Mouse (Mus musculus): Measurements from ENCODE around the gene Sfxn2. TPM values are rescaled to one million over a fixed set of nuclear protein-coding genes. Genes with fewer than 3 reads are reported as not detected.

The Sfxn2 gene
- total and polyA plus RNA-seq, 2 experiments from 2014 or later, result 4.2 to 5.1 TPM

DNA sequence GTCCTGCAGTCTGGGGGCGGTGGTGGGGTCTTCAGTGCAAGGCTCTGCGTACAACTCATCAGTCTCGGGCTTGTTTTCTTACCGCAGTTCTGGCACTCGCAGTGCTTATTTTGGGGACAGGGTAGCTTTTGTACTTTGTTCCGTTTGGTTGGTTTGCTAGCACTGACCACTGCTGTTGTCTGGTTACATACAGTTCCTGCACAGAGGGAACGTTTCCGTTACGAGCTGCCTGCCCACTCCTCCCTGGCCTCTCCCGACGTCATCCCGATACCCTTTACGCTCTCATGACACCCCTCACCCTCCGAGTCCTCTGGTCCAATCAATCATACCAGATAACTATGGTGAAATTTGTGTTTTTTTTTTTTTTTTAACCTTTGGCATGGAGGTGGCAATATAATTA lies 28.3 kb downstream of the Sfxn2 start:
- H3K36me3 ChIP-seq (replicated peaks; ENCODE audit: control insufficient read depth, insufficient read depth, low read length), result peaks cover 12% of the 10 kb centered on the region; the same call in 1 of the 2 replicates
- no peaks in the 10 kb centered on the region for H3K9me3 ChIP-seq (replicated peaks; ENCODE audit: control insufficient read depth, low read length)
- H3K4me2 ChIP-seq (ENCODE audit: low read depth, low read length), result no peak overlapping the region
- H3K27me3 ChIP-seq (ENCODE audit: control insufficient read depth, insufficient read depth, low read length), result no peaks in the 10 kb centered on the region
- no peak overlapping the region for H3K9ac ChIP-seq (replicated peaks; ENCODE audit: low read depth, low read length)
- TF ChIP-seq EP300 (IDR thresholded peaks at IDR 0.05; ENCODE audit: low read depth), result no peak
- TF ChIP-seq CTCF (IDR thresholded peaks at IDR 0.05; ENCODE audit: low read depth), result no peak
- no peak overlapping the region for H3K4me3 ChIP-seq (ENCODE audit: low read depth, low read length)
- DNase-seq (ENCODE audit: low spot score) (no peak), ATAC-seq (ENCODE audit: insufficient read depth, low read depth) (no peak)
- H3K4me1 ChIP-seq (ENCODE audit: control insufficient read depth, insufficient read depth), result peaks cover 3% of the 10 kb centered on the region; the same call in 1 of the 2 replicates
- H3K27ac ChIP-seq (ENCODE audit: low read depth), result no peak overlapping the region
- 67% methylated on average over 14 of the region's 14 CpGs for WGBS

- peaks cover 19% of the 10 kb centered on the region; the same call in 1 of the 2 replicates for H3K36me3 ChIP-seq (replicated peaks; ENCODE audit: control insufficient read depth, insufficient read depth, low read length)
- peaks cover 3% of the 10 kb centered on the region; the same call in 1 of the 2 replicates for H3K4me1 ChIP-seq (ENCODE audit: control insufficient read depth, insufficient read depth)
- 74% methylated on average over 4 of the region's 4 CpGs for WGBS
- DNase-seq (ENCODE audit: low spot score) (no peak), ATAC-seq (ENCODE audit: insufficient read depth, low read depth) (no peak)
- no peak overlapping the region for H3K9ac ChIP-seq (replicated peaks; ENCODE audit: low read depth, low read length)
- no peak overlapping the region for H3K4me3 ChIP-seq (ENCODE audit: low read depth, low read length)
- H3K4me2 ChIP-seq (ENCODE audit: low read depth, low read length), result no peak overlapping the region
- H3K9me3 ChIP-seq (replicated peaks; ENCODE audit: control insufficient read depth, low read length), result no peaks in the 10 kb centered on the region
- TF ChIP-seq EP300 (IDR thresholded peaks at IDR 0.05; ENCODE audit: low read depth) (no peak), CTCF (IDR thresholded peaks at IDR 0.05; ENCODE audit: low read depth) (no peak)
- H3K27ac ChIP-seq (ENCODE audit: low read depth), result no peak overlapping the region
- no peaks in the 10 kb centered on the region for H3K27me3 ChIP-seq (ENCODE audit: control insufficient read depth, insufficient read depth, low read length)
These were observed 29.2 kb downstream of the Sfxn2 start for GRCm38 (mm10) chr19:46602406-46602805.

DNA sequence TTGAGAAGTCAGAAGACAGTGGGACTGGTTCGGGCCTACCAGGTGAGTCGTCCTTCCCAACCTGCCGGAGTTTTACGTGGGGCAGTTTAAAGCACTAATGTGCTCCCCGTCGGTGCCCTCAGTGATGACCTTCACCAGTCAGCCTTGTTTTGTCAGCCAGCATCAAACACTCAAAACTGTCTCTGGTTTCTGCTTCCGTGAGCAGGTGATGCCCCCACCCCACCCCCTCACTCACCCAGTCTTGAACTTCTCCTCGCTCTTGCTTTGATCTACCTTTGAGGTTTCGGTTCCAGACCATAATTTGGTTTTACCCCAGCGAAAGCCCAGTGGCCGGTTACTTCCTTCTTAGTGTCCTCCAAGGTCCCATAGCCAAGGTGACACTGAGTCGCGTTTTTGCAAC lies 33.6 kb downstream of the Sfxn2 start:
- Histone ChIP-seq H3K27me3 (ENCODE audit: control insufficient read depth, insufficient read depth, low read length) (no peaks in the 10 kb centered on the region), H3K9ac (replicated peaks; ENCODE audit: low read depth, low read length) (no peak overlapping the region), H3K9me3 (replicated peaks; ENCODE audit: control insufficient read depth, low read length) (no peaks in the 10 kb centered on the region), H3K36me3 (replicated peaks; ENCODE audit: control insufficient read depth, insufficient read depth, low read length) (peaks cover 27% of the 10 kb centered on the region; the same call in 1 of the 2 replicates), H3K4me3 (ENCODE audit: low read depth, low read length) (no peak overlapping the region), H3K27ac (ENCODE audit: low read depth) (no peak overlapping the region), H3K4me2 (ENCODE audit: low read depth, low read length) (no peak overlapping the region), H3K4me1 (ENCODE audit: control insufficient read depth, insufficient read depth) (peaks cover 6% of the 10 kb centered on the region; the same call in 1 of the 2 replicates)
- ATAC-seq (ENCODE audit: insufficient read depth, low read depth), result no peak
- WGBS, result 87% methylated on average over 13 of the region's 13 CpGs
- DNase-seq (ENCODE audit: low spot score), result no peak
- TF ChIP-seq CTCF (IDR thresholded peaks at IDR 0.05; ENCODE audit: low read depth), result no peak
- TF ChIP-seq EP300 (IDR thresholded peaks at IDR 0.05; ENCODE audit: low read depth), result no peak

DNA sequence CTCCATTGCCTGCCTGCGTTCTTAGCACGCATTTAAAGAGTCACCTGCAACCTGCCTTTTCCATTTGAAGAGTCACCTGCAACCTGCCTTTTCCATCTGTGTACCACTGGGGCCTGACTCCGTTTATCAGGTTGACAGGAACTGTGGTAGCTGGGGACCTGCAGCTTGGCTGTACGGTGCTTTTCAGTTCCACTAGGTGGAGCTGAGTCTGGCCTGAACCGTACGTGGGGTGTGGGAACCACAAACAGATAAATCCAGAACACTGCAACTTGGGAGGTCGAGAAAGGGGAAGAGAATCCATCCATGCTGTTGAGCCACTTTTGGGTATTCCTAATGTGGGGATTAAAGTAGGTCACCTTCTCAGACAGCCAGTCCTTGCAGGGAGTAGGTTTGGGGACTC lies 34.3 kb downstream of the Sfxn2 start:
- WGBS, result 30% methylated on average over 7 of the region's 7 CpGs
- Histone ChIP-seq H3K4me3 (ENCODE audit: low read depth, low read length) (no peak overlapping the region), H3K9me3 (replicated peaks; ENCODE audit: control insufficient read depth, low read length) (no peaks in the 10 kb centered on the region), H3K36me3 (replicated peaks; ENCODE audit: control insufficient read depth, insufficient read depth, low read length) (peaks cover 27% of the 10 kb centered on the region; the same call in 1 of the 2 replicates), H3K27ac (ENCODE audit: low read depth) (no peak overlapping the region), H3K4me1 (ENCODE audit: control insufficient read depth, insufficient read depth) (peaks cover 6% of the 10 kb centered on the region; the same call in 1 of the 2 replicates), H3K4me2 (ENCODE audit: low read depth, low read length) (no peak overlapping the region), H3K9ac (replicated peaks; ENCODE audit: low read depth, low read length) (no peak overlapping the region), H3K27me3 (ENCODE audit: control insufficient read depth, insufficient read depth, low read length) (no peaks in the 10 kb centered on the region)
- no peak for TF ChIP-seq EP300 (IDR thresholded peaks at IDR 0.05; ENCODE audit: low read depth)
- TF ChIP-seq CTCF (IDR thresholded peaks at IDR 0.05; ENCODE audit: low read depth), result peak; percentile 74
- DNase-seq (ENCODE audit: low spot score) (peak; percentile 55), ATAC-seq (ENCODE audit: insufficient read depth, low read depth) (peak; percentile 53; the same call in 1 of the 2 replicates)

GRCm38 (mm10) chr19:46608158-46608557 lies 35.0 kb downstream of the Sfxn2 start:
- no peak overlapping the region for H3K4me3 ChIP-seq (ENCODE audit: low read depth, low read length)
- no peaks in the 10 kb centered on the region for H3K9me3 ChIP-seq (replicated peaks; ENCODE audit: control insufficient read depth, low read length)
- H3K4me1 ChIP-seq (ENCODE audit: control insufficient read depth, insufficient read depth), result peaks cover 6% of the 10 kb centered on the region; the same call in 1 of the 2 replicates
- ATAC-seq (ENCODE audit: insufficient read depth, low read depth) (no peak), DNase-seq (ENCODE audit: low spot score) (no peak)
- 94% methylated on average over 7 of the region's 7 CpGs for WGBS
- no peak overlapping the region for H3K27ac ChIP-seq (ENCODE audit: low read depth)
- H3K9ac ChIP-seq (replicated peaks; ENCODE audit: low read depth, low read length), result no peak overlapping the region
- no peaks in the 10 kb centered on the region for H3K27me3 ChIP-seq (ENCODE audit: control insufficient read depth, insufficient read depth, low read length)
- TF ChIP-seq EP300 (IDR thresholded peaks at IDR 0.05; ENCODE audit: low read depth) (no peak), CTCF (IDR thresholded peaks at IDR 0.05; ENCODE audit: low read depth) (no peak)
- peaks cover 27% of the 10 kb centered on the region; the same call in 1 of the 2 replicates for H3K36me3 ChIP-seq (replicated peaks; ENCODE audit: control insufficient read depth, insufficient read depth, low read length)
- H3K4me2 ChIP-seq (ENCODE audit: low read depth, low read length), result no peak overlapping the region

- H3K4me2 ChIP-seq (ENCODE audit: low read depth, low read length), result no peak overlapping the region
- H3K4me1 ChIP-seq (ENCODE audit: control insufficient read depth, insufficient read depth), result peaks cover 52% of the 10 kb centered on the region
- DNase-seq (ENCODE audit: low spot score), result no peak
- 71% methylated on average over 11 of the region's 11 CpGs for WGBS
- no peaks in the 10 kb centered on the region for H3K9me3 ChIP-seq (replicated peaks; ENCODE audit: control insufficient read depth, low read length)
- no peaks in the 10 kb centered on the region for H3K27me3 ChIP-seq (ENCODE audit: control insufficient read depth, insufficient read depth, low read length)
- H3K36me3 ChIP-seq (replicated peaks; ENCODE audit: control insufficient read depth, insufficient read depth, low read length), result peaks cover 5% of the 10 kb centered on the region; the same call in 1 of the 2 replicates
- H3K9ac ChIP-seq (replicated peaks; ENCODE audit: low read depth, low read length), result no peak overlapping the region
- no peak for TF ChIP-seq EP300 (IDR thresholded peaks at IDR 0.05; ENCODE audit: low read depth)
- TF ChIP-seq CTCF (IDR thresholded peaks at IDR 0.05; ENCODE audit: low read depth), result no peak
- ATAC-seq (ENCODE audit: insufficient read depth, low read depth), result no peak
- H3K4me3 ChIP-seq (ENCODE audit: low read depth, low read length), result no peak overlapping the region
- no peak overlapping the region for H3K27ac ChIP-seq (ENCODE audit: low read depth)
These were observed 43.2 kb downstream of the Sfxn2 start for GRCm38 (mm10) chr19:46616378-46616777.

Measured in heart, postnatal 0 days (tissue).